Mouse (Mus musculus): ENCODE data around the gene Prkce. TPM values are rescaled to one million over a fixed set of nuclear protein-coding genes. Genes with fewer than 3 reads are reported as not detected.
A peak's percentile ranks its signal among the peaks of the same experiment; 100 is the strongest.

Gene Prkce
- polyA plus RNA-seq, 1 experiment, result 1.9 TPM

DNA sequence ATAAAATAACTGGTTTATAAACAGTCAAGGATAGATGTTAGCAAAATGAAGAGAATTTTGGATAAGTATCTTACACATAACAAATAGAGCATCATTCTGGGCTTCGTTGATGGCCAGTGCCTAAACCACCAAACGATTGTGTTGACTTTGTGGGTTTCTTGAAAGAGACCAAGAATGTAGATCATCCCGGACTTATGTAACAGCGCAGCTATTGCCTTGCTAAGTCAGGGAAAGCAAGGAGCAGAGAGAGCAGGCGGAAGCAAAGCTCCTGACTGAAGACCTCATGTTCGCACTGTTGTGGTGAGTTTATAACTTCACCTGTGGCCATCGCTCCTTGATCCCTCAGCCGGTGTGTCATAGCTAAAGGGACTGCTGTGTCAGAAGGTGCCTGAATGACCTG is 38.7 kb downstream of the Prkce start:
- no peaks in the 10 kb centered on the region for H3K27me3 ChIP-seq (ENCODE audit: control insufficient read depth, insufficient read depth, insufficient read length)
- no peak overlapping the region for H3K4me3 ChIP-seq
- TF ChIP-seq CEBPB (IDR thresholded peaks at IDR 0.05; ENCODE audit: insufficient read depth, poor library complexity, severe bottlenecking) (no peak), POLR2A (IDR thresholded peaks at IDR 0.05; ENCODE audit: insufficient read length, low read depth) (no peak), MAX (IDR thresholded peaks at IDR 0.05; ENCODE audit: low read depth) (no peak), SRF (IDR thresholded peaks at IDR 0.05; ENCODE audit: control insufficient read depth, insufficient read length, low read depth) (no peak), POLR2AphosphoS2 (IDR thresholded peaks at IDR 0.05; ENCODE audit: insufficient read length, low read depth) (no peak), USF1 (IDR thresholded peaks at IDR 0.05; ENCODE audit: low read depth) (no peak), REST (IDR thresholded peaks at IDR 0.05; ENCODE audit: insufficient read depth, insufficient read length) (no peak), MYOG (IDR thresholded peaks at IDR 0.05; ENCODE audit: control insufficient read depth in 1 of 3, insufficient read depth in 1 of 3, insufficient read length in 2 of 3, low read depth in 2 of 3) (no peak), TCF3 (IDR thresholded peaks at IDR 0.05; ENCODE audit: insufficient read length, low read depth) (no peak), MYOD1 (IDR thresholded peaks at IDR 0.05; ENCODE audit: control insufficient read depth in 1 of 3, insufficient read length in 2 of 3, low read depth in 2 of 3) (no peak), E2F4 (IDR thresholded peaks at IDR 0.05; ENCODE audit: insufficient read depth) (no peak), TCF12 (IDR thresholded peaks at IDR 0.05; ENCODE audit: insufficient read depth, poor library complexity, severe bottlenecking) (no peak)
- no peak overlapping the region for H3ac ChIP-seq (ENCODE audit: control insufficient read depth, insufficient read length)
- H3K79me2 ChIP-seq (ENCODE audit: control insufficient read depth, insufficient read depth), result no peaks in the 10 kb centered on the region
- H3K4me2 ChIP-seq (ENCODE audit: low read depth), result no peak overlapping the region
- H3K36me3 ChIP-seq (ENCODE audit: control insufficient read depth, insufficient read depth), result no peaks in the 10 kb centered on the region

DNA sequence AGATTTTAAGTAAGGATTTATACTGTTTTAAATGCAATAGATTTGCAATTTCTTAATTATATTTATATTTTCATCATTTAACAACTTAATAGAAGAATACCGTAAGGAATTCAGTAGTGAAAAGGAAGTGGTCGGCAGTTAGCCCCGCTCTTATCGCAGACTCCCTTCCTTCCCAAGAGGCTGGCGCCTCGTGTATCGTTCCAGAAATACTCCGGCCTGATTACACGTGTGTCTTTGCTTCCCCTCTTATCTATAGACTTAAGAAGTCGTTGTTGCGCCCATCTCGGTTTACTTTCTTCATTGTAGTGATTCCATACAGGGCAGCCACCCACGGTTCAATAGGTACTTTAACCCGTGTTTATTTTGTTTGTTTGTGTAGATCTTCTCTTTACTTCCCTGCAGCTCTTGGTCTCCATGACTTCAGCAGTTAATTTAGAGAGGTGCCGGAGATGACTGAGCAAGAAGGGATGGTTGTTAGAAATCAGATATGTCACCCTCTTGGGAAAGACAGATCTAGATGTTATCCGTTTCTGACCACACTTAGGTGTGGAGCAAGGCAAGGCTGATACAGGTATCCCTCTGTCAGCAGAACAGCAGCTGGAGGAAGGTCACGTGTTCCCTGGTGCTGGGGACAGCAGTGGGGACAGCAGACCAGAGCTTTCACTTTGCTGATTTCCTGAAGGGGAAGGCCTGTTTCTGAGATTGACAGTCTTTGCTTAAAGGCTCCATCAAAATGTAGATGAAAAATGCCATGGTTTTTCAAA is 40.7 kb downstream of the Prkce start:
- Histone ChIP-seq H3K4me2 (ENCODE audit: low read depth) (no peak overlapping the region), H3K27me3 (ENCODE audit: control insufficient read depth, insufficient read depth, insufficient read length) (no peaks in the 10 kb centered on the region), H3K4me3 (no peak overlapping the region), H3K36me3 (ENCODE audit: control insufficient read depth, insufficient read depth) (no peaks in the 10 kb centered on the region), H3ac (ENCODE audit: control insufficient read depth, insufficient read length) (no peak overlapping the region), H3K79me2 (ENCODE audit: control insufficient read depth, insufficient read depth) (no peaks in the 10 kb centered on the region)
- TF ChIP-seq E2F4 (IDR thresholded peaks at IDR 0.05; ENCODE audit: insufficient read depth) (no peak), MYOD1 (IDR thresholded peaks at IDR 0.05; ENCODE audit: control insufficient read depth in 1 of 3, insufficient read length in 2 of 3, low read depth in 2 of 3) (no peak), USF1 (IDR thresholded peaks at IDR 0.05; ENCODE audit: low read depth) (no peak), TCF12 (IDR thresholded peaks at IDR 0.05; ENCODE audit: insufficient read depth, poor library complexity, severe bottlenecking) (no peak)

DNA sequence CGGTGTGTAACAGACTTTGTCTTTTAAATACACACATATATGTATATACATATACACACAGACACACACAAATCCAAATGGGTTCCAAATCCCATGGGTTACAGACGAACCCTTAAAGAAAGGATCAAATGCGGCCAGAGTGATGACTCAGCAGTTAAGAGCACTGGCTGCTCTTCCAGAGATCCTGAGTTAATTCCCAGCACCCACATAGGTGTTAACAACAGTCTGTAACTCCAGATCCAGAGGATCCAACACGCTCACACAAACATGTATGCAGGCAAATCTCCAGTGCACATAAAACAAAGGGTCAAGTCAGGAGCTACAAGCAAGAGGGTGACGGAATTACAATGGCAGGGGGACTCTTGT is 41.2 kb downstream of the Prkce start:
- no peak overlapping the region for H3ac ChIP-seq (ENCODE audit: control insufficient read depth, insufficient read length)
- no peaks in the 10 kb centered on the region for H3K79me2 ChIP-seq (ENCODE audit: control insufficient read depth, insufficient read depth)
- no peak overlapping the region for H3K4me2 ChIP-seq (ENCODE audit: low read depth)
- no peaks in the 10 kb centered on the region for H3K36me3 ChIP-seq (ENCODE audit: control insufficient read depth, insufficient read depth)
- H3K4me3 ChIP-seq, result no peak overlapping the region
- TF ChIP-seq MAX (IDR thresholded peaks at IDR 0.05; ENCODE audit: low read depth) (no peak), E2F4 (IDR thresholded peaks at IDR 0.05; ENCODE audit: insufficient read depth) (no peak), POLR2A (IDR thresholded peaks at IDR 0.05; ENCODE audit: insufficient read length, low read depth) (no peak), TCF12 (IDR thresholded peaks at IDR 0.05; ENCODE audit: insufficient read depth, poor library complexity, severe bottlenecking) (no peak)
- no peaks in the 10 kb centered on the region for H3K27me3 ChIP-seq (ENCODE audit: control insufficient read depth, insufficient read depth, insufficient read length)

DNA sequence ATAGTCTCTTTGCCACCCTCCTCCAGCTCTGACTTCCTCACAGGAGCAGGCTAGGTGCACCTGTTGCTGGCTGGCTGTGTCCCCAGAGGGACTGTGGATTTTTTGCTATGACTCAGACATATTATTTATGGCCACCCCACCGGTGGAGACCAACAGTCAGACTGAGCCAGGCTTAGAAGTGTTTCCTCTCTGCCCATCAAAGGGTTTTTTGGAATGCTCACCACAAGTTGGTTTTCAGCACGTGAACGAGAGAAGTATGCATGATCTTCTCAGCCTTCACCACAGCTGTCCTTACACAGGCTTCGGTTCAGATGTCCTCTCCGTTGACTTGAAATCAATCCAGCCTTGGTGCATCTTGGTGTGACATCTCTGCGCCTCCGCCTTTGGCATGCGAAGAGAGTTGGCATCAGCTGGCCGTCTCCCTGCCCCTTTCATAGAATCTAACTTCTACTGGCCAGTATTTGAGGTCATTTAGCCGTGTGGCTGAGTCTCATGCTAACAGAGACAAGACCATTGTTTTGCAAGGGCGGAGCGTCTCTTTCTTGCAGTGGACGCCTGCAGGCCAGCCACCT is 42.2 kb downstream of the Prkce start:
- Histone ChIP-seq H3K36me3 (ENCODE audit: control insufficient read depth, insufficient read depth) (no peaks in the 10 kb centered on the region), H3K4me3 (no peak overlapping the region), H3K4me2 (ENCODE audit: low read depth) (no peak overlapping the region), H3K79me2 (ENCODE audit: control insufficient read depth, insufficient read depth) (no peaks in the 10 kb centered on the region), H3K27me3 (ENCODE audit: control insufficient read depth, insufficient read depth, insufficient read length) (no peaks in the 10 kb centered on the region), H3ac (ENCODE audit: control insufficient read depth, insufficient read length) (no peak overlapping the region)
- TF ChIP-seq TCF12 (IDR thresholded peaks at IDR 0.05; ENCODE audit: insufficient read depth, poor library complexity, severe bottlenecking) (no peak), TCF3 (IDR thresholded peaks at IDR 0.05; ENCODE audit: insufficient read length, low read depth) (peak; percentile 5), CEBPB (IDR thresholded peaks at IDR 0.05; ENCODE audit: insufficient read depth, poor library complexity, severe bottlenecking) (no peak), MYOG (IDR thresholded peaks at IDR 0.05; ENCODE audit: control insufficient read depth in 1 of 3, insufficient read depth in 1 of 3, insufficient read length in 2 of 3, low read depth in 2 of 3) (peak; percentile 40 to 82 (median 57)), POLR2A (IDR thresholded peaks at IDR 0.05; ENCODE audit: insufficient read length, low read depth) (no peak), POLR2AphosphoS2 (IDR thresholded peaks at IDR 0.05; ENCODE audit: insufficient read length, low read depth) (no peak), MAX (IDR thresholded peaks at IDR 0.05; ENCODE audit: low read depth) (no peak), USF1 (IDR thresholded peaks at IDR 0.05; ENCODE audit: low read depth) (no peak), SRF (IDR thresholded peaks at IDR 0.05; ENCODE audit: control insufficient read depth, insufficient read length, low read depth) (no peak), MYOD1 (IDR thresholded peaks at IDR 0.05; ENCODE audit: control insufficient read depth in 1 of 3, insufficient read length in 2 of 3, low read depth in 2 of 3) (peak; percentile 64 to 86 (median 70)), E2F4 (IDR thresholded peaks at IDR 0.05; ENCODE audit: insufficient read depth) (no peak)

DNA sequence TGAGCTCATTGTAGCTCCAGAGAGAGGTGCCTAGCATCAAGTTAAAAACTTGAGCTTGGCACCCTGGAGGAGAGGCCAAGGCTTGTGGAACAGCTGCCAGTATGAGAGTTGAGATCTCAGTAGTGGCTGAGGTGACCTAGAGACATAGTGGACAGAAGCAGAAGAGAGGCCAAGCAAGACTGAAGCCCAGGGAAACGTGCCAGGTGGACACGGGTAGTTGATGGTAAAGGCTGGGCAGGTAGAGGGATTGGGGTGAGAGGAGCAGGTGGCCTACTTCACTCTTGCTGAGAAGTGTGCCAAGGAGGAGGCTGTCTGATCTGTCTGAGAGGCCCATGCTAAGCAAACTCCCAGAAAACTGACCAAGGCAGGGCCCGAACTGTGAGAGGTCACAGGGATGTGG is 44.6 kb downstream of the Prkce start:
- Histone ChIP-seq H3K79me2 (ENCODE audit: control insufficient read depth, insufficient read depth) (no peaks in the 10 kb centered on the region), H3K27me3 (ENCODE audit: control insufficient read depth, insufficient read depth, insufficient read length) (no peaks in the 10 kb centered on the region), H3K4me3 (no peak overlapping the region), H3K36me3 (ENCODE audit: control insufficient read depth, insufficient read depth) (no peaks in the 10 kb centered on the region), H3ac (ENCODE audit: control insufficient read depth, insufficient read length) (no peak overlapping the region), H3K4me2 (ENCODE audit: low read depth) (no peak overlapping the region)
- TF ChIP-seq E2F4 (IDR thresholded peaks at IDR 0.05; ENCODE audit: insufficient read depth), result no peak
- TF ChIP-seq CEBPB (IDR thresholded peaks at IDR 0.05; ENCODE audit: insufficient read depth, poor library complexity, severe bottlenecking), result no peak
- TF ChIP-seq REST (IDR thresholded peaks at IDR 0.05; ENCODE audit: insufficient read depth, insufficient read length), result no peak
- TF ChIP-seq MYOG (IDR thresholded peaks at IDR 0.05; ENCODE audit: control insufficient read depth in 1 of 3, insufficient read depth in 1 of 3, insufficient read length in 2 of 3, low read depth in 2 of 3), result no peak
- TF ChIP-seq MAX (IDR thresholded peaks at IDR 0.05; ENCODE audit: low read depth), result no peak
- TF ChIP-seq TCF12 (IDR thresholded peaks at IDR 0.05; ENCODE audit: insufficient read depth, poor library complexity, severe bottlenecking), result no peak
- TF ChIP-seq SRF (IDR thresholded peaks at IDR 0.05; ENCODE audit: control insufficient read depth, insufficient read length, low read depth), result no peak
